ENCODE assay signal across 1 mouse cellular context in genomic region chr8:106010748-106011642, GRCm38 (mm10).
TF ChIP-seq lines count a peak whose summit lies in the region.

No protein-coding gene starts in this region.

TF ChIP-seq in CH12.LX, 34 proteins besides CTCF, POLR2A, EP300 and RAD21:
- TF ChIP-seq USF1 (IDR thresholded peaks at IDR 0.05; ENCODE audit: low read depth, low read length) (no peak), NELFE (IDR thresholded peaks at IDR 0.05; ENCODE audit: low read depth, low read length) (peak; percentile 93), ZMIZ1 (IDR thresholded peaks at IDR 0.05; ENCODE audit: low read depth, low read length) (peak; percentile 94), MEF2A (IDR thresholded peaks at IDR 0.05; ENCODE audit: borderline replicate concordance, low read depth, low read length) (peak; percentile 72; the same call in 1 of the 2 replicates), IRF4 (IDR thresholded peaks at IDR 0.05; ENCODE audit: low read depth, low read length) (peak; percentile 75), ZKSCAN1 (IDR thresholded peaks at IDR 0.05; ENCODE audit: borderline replicate concordance, low read depth, low read length) (no peak), MYC (IDR thresholded peaks at IDR 0.05; ENCODE audit: low read depth, low read length) (peak; percentile 78), ETS1 (conservative IDR thresholded peaks at IDR 0.05; ENCODE audit: low read depth, low read length) (peak; percentile 39; the same call in 1 of the 2 replicates), MAX (IDR thresholded peaks at IDR 0.05; ENCODE audit: low read length) (peak; percentile 86), KAT2A (IDR thresholded peaks at IDR 0.05; ENCODE audit: insufficient replicate concordance, low read length) (peak; percentile 85; the same call in 1 of the 2 replicates), MAZ (IDR thresholded peaks at IDR 0.05; ENCODE audit: low read depth, low read length) (peak; percentile 50; the same call in 1 of the 2 replicates), MAFK (IDR thresholded peaks at IDR 0.05; ENCODE audit: insufficient replicate concordance, low read length) (no peak), CHD2 (IDR thresholded peaks at IDR 0.05; ENCODE audit: low read length) (peak; percentile 43), MXI1 (IDR thresholded peaks at IDR 0.05; ENCODE audit: low read depth, low read length) (peak; percentile 95), NRF1 (IDR thresholded peaks at IDR 0.05; ENCODE audit: low read depth, low read length) (peak; percentile 53), BHLHE40 (IDR thresholded peaks at IDR 0.05; ENCODE audit: low read depth, low read length) (peak; percentile 60), E2F4 (IDR thresholded peaks at IDR 0.05; ENCODE audit: insufficient replicate concordance, low read depth, low read length) (0 out of 2 replicates have a peak, but pooled peaks have one; percentile 17), GABPA (IDR thresholded peaks at IDR 0.05; ENCODE audit: insufficient replicate concordance, low read depth, low read length) (peak; percentile 64; the same call in 1 of the 2 replicates), HCFC1 (IDR thresholded peaks at IDR 0.05; ENCODE audit: low read depth, low read length) (peak; percentile 95), ELF1 (IDR thresholded peaks at IDR 0.05; ENCODE audit: low read depth, low read length) (peak; percentile 79), RCOR1 (conservative IDR thresholded peaks at IDR 0.05; ENCODE audit: low read depth, low read length) (0 out of 2 replicates have a peak, but pooled peaks have one; percentile 34), SMC3 (IDR thresholded peaks at IDR 0.05; ENCODE audit: low read depth, low read length) (no peak), TBP (conservative IDR thresholded peaks at IDR 0.05; ENCODE audit: low read depth, low read length) (0 out of 2 replicates have a peak, but pooled peaks have one; percentile 34), JUN (IDR thresholded peaks at IDR 0.05; ENCODE audit: insufficient read depth, low read depth, low read length) (no peak), SIN3A (IDR thresholded peaks at IDR 0.05; ENCODE audit: low read length) (peak; percentile 97), ZNF384 (IDR thresholded peaks at IDR 0.05; ENCODE audit: low read depth, low read length) (no peak), ZC3H11A (IDR thresholded peaks at IDR 0.05; ENCODE audit: low read depth, low read length) (no peak), POLR2AphosphoS2 (IDR thresholded peaks at IDR 0.05; ENCODE audit: low read depth, low read length) (peak; percentile 69; the same call in 1 of the 2 replicates), JUND (conservative IDR thresholded peaks at IDR 0.05; ENCODE audit: low read depth, low read length) (no peak), CHD1 (IDR thresholded peaks at IDR 0.05; ENCODE audit: low read depth, low read length) (0 out of 2 replicates have a peak, but pooled peaks have one; percentile 20), PAX5 (IDR thresholded peaks at IDR 0.05; ENCODE audit: low read length) (no peak), UBTF (IDR thresholded peaks at IDR 0.05; ENCODE audit: low read depth, low read length) (0 out of 2 replicates have a peak, but pooled peaks have one; percentile 45), TCF12 (IDR thresholded peaks at IDR 0.05; ENCODE audit: low read depth, low read length) (peak; percentile 87), USF2 (conservative IDR thresholded peaks at IDR 0.05; ENCODE audit: low read depth, low read length) (no peak)
